In the genomic region with DNA sequence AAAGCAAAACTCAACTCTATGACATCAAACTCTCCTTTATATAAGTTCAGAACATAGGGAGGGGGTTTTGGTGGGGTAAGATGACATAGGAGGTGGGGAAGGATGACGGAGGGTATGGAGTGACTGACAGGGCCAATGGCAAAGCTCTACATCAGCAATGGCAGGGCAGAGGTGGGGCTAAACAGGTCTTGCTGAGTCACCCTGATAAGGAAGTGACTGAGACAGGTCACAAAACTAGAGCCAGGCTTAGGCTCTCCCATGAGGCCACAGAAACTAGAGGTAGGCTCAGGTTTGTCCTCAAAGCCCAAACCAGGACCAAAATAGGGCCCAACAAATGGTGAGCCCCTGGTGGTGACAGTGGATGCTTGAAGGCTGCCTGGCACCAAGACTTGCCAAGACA, we compare ENCODE assay signal across 18 mouse cellular contexts.
"Had no signal": no experiment of that assay in that cellular context is flagged by ENCODE, and none has a peak within 500 bp of the region (broad histone marks: within the 10 kb centered on the region; RNA-seq: fewer than 3 reads in every experiment).

No protein-coding gene starts in this region.

- H3K9me3 ChIP-seq: kidney, embryonic 15.5 days; liver, embryonic 13.5 days had no signal

- H3K4me3 ChIP-seq: kidney, embryonic 15.5 days; layer of hippocampus, adult 2 months; left cerebral cortex, adult 2 months; liver, embryonic 13.5 days had no signal

- H3K4me1 ChIP-seq: liver, embryonic 13.5 days had no signal

- H3K4me2 ChIP-seq: kidney, embryonic 15.5 days; liver, embryonic 13.5 days; midbrain, embryonic 11.5 days had no signal

- H3K36me3 ChIP-seq: kidney, embryonic 15.5 days; liver, embryonic 13.5 days had no signal

- H3K27me3 ChIP-seq: kidney, embryonic 15.5 days; liver, embryonic 13.5 days had no signal

- H3K9ac ChIP-seq: kidney, embryonic 15.5 days; liver, embryonic 13.5 days had no signal

- H3K27ac ChIP-seq: kidney, embryonic 15.5 days; layer of hippocampus, adult 2 months; left cerebral cortex, adult 2 months; liver, embryonic 13.5 days had no signal

- DNase-seq: kidney, adult 8-10 months; kidney, postnatal 14 days; layer of hippocampus, adult 9-11 months; layer of hippocampus, postnatal 36 days; liver, embryonic 13.5 days; lung, adult 2 months; lung, postnatal 14 days; lung, postnatal 4 days; midbrain, embryonic 14.5 days; right cerebral cortex, adult 18-20 months; right cerebral cortex, postnatal 14 days; spleen, adult 18-20 months; thymus, adult 18-20 months; thymus, postnatal 4 days had no signal
